Mouse (Mus musculus) liver, adult 2 months (tissue): ENCODE results near the gene C1qbp. TPM values are rescaled to one million over a fixed set of nuclear protein-coding genes. Genes with fewer than 3 reads are reported as not detected.

ENCODE experiments used
- DNase-seq: peaks from one replicate; pipeline ENCODE4 v3.0.0-alpha.2; 2011; ENCODE audit warnings: low read depth, low spot score; ENCODE audit errors: extremely low read depth
- H3K27ac ChIP-seq: fragments of 200-500 bp; replicated peaks from 2 replicates; pipeline ENCODE4 v1.5.1; 2012; ENCODE audit warnings: low read depth, mild to moderate bottlenecking, control low read depth, inconsistent platforms, low read length; ENCODE audit not compliant: insufficient read depth
- H3K27me3 ChIP-seq: fragments of 200-500 bp; 2 replicates; pipeline ENCODE4 v1.6.1; 2012; ENCODE audit warnings: mild to moderate bottlenecking, moderate library complexity, low read length, inconsistent platforms; ENCODE audit not compliant: control insufficient read depth, insufficient read depth
- H3K36me3 ChIP-seq: fragments of 200-500 bp; 2 replicates; pipeline ENCODE4 v1.6.1; 2012; ENCODE audit warnings: low read length, inconsistent platforms; ENCODE audit not compliant: control insufficient read depth, insufficient read depth
- H3K4me1 ChIP-seq: fragments of 200-500 bp; 2 replicates; pipeline ENCODE4 v1.6.1; 2011; ENCODE audit warnings: low read length; ENCODE audit not compliant: control insufficient read depth, insufficient read depth
- H3K4me3 ChIP-seq: fragments of 200-500 bp; 2 replicates; pipeline ENCODE4 v1.5.1; 2011; ENCODE audit warnings: low read depth, mild to moderate bottlenecking, control low read depth, low read length, moderate library complexity; ENCODE audit not compliant: insufficient read depth
- H3K79me2 ChIP-seq: fragments of 200-500 bp; 2 replicates; pipeline ENCODE4 v1.6.1; 2012; ENCODE audit warnings: inconsistent platforms, mild to moderate bottlenecking, low read length, moderate library complexity; ENCODE audit not compliant: control insufficient read depth, insufficient read depth
- H3K9ac ChIP-seq: fragments of 200-500 bp; 2 replicates; pipeline ENCODE4 v1.6.1; 2012; ENCODE audit warnings: low read depth, mild to moderate bottlenecking, control low read depth, inconsistent platforms, low read length
- CTCF ChIP-seq: fragments of 200-500 bp; IDR thresholded peaks from 2 replicates; pipeline ENCODE4 v1.5.1; 2011; ENCODE audit warnings: low read depth, low read length, control low read depth
- POLR2A ChIP-seq: fragments of 200-500 bp; IDR thresholded peaks from 2 replicates; pipeline ENCODE4 v1.6.1; 2011; ENCODE audit warnings: low read length, control low read depth; ENCODE audit not compliant: insufficient read depth; ENCODE audit errors: extremely low read depth
- WGBS: fragments of 180-500 bp; shearing (Covaris S2); methylation state at CpG from one replicate; pipeline ENCODE4 v1.1.7; 2018; 5-methylcytosine and 5-hydroxymethylcytosine counted together
- polyA plus RNA-seq: library from polyadenylated mRNA; depleted of rRNA; stranded (reverse); fragments of >200 nt; gene quantifications from 2 replicates; pipeline ENCODE4 v1.2.3, GENCODE M21; 2012
- total RNA-seq: library from RNA; depleted of rRNA; stranded (reverse); fragments of >200 nt; gene quantifications from 2 replicates; pipeline ENCODE4 v1.2.3, GENCODE M21; 2014

Gene C1qbp
- total and polyA plus RNA-seq, 2 experiments, result 39.0 to 152 TPM

- no peak for TF ChIP-seq POLR2A
- TF ChIP-seq CTCF, result no peak
- Histone ChIP-seq H3K4me3 (no peak overlapping the region), H3K27ac (no peak overlapping the region), H3K36me3 (peaks cover 25% of the 10 kb centered on the region), H3K27me3 (no peaks in the 10 kb centered on the region), H3K9ac (no peak overlapping the region), H3K4me1 (peaks cover 8% of the 10 kb centered on the region; the same call in 1 of the 2 replicates), H3K79me2 (peaks cover 6% of the 10 kb centered on the region; the same call in 1 of the 2 replicates)
- 91% methylated on average over 14 of the region's 14 CpGs for WGBS
- no peak for DNase-seq
Observed at GRCm38 (mm10) chr11:70980751-70981510, 1.9 kb downstream of the C1qbp start.

GRCm38 (mm10) chr11:70980232-70980631, 2.6 kb downstream of the C1qbp start:
- no peak overlapping the region for H3K9ac ChIP-seq
- no peak for TF ChIP-seq POLR2A
- no peak overlapping the region for H3K27ac ChIP-seq
- H3K4me1 ChIP-seq, result peaks cover 8% of the 10 kb centered on the region; the same call in 1 of the 2 replicates
- H3K4me3 ChIP-seq, result no peak overlapping the region
- WGBS, result 85% methylated on average over 6 of the region's 6 CpGs
- DNase-seq, result no peak
- peaks cover 6% of the 10 kb centered on the region; the same call in 1 of the 2 replicates for H3K79me2 ChIP-seq
- peaks cover 32% of the 10 kb centered on the region for H3K36me3 ChIP-seq
- H3K27me3 ChIP-seq, result no peaks in the 10 kb centered on the region

GRCm38 (mm10) chr11:70977293-70977692, 5.5 kb downstream of the C1qbp start:
- WGBS, result 92% methylated on average over 6 of the region's 6 CpGs
- Histone ChIP-seq H3K4me1 (peaks cover 11% of the 10 kb centered on the region), H3K36me3 (peaks cover 41% of the 10 kb centered on the region)

GRCm38 (mm10) chr11:70975193-70975592, 7.6 kb downstream of the C1qbp start:
- H3K4me1 ChIP-seq, result peaks cover 8% of the 10 kb centered on the region

More at GRCm38 (mm10) chr11:70977293-70977692, 5.5 kb downstream of the C1qbp start:
- Histone ChIP-seq H3K79me2 (0 out of 2 replicates have a peak, but pooled peaks cover 5% of the 10 kb centered on the region), H3K27ac (no peak overlapping the region), H3K27me3 (no peaks in the 10 kb centered on the region), H3K4me3 (no peak overlapping the region), H3K9ac (no peak overlapping the region)
- no peak for TF ChIP-seq CTCF
- TF ChIP-seq POLR2A, result no peak
- DNase-seq, result no peak

DNA sequence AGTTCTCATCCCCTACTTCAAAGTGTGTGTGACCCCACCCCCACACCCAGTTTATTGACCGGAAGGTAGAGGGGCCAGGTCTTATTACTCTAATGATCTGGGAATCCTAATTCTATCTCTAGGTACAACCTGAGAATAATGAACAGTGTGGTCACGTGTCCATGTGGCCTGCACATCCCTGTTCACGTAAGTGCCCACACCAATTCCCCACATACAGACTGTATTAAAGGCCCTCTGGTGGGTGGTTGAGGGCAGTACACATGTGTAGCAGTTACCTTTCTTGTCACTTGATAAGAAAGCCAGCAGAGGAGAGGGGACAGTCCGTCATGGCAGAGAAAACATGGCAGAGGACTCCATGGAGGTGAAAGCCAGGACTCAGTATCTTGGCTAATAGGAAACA, 8.9 kb downstream of the C1qbp start:
- Histone ChIP-seq H3K4me3 (no peak overlapping the region), H3K4me1 (peaks cover 11% of the 10 kb centered on the region), H3K79me2 (peaks cover 13% of the 10 kb centered on the region; the same call in 1 of the 2 replicates), H3K27me3 (no peaks in the 10 kb centered on the region), H3K27ac (no peak overlapping the region), H3K9ac (no peak overlapping the region), H3K36me3 (peaks cover 37% of the 10 kb centered on the region)
- no peak for DNase-seq
- no peak for TF ChIP-seq POLR2A
- TF ChIP-seq CTCF, result no peak
- 81% methylated on average over 4 of the region's 4 CpGs for WGBS

More at GRCm38 (mm10) chr11:70975193-70975592, 7.6 kb downstream of the C1qbp start:
- Histone ChIP-seq H3K79me2 (0 out of 2 replicates have a peak, but pooled peaks cover 6% of the 10 kb centered on the region), H3K4me3 (no peak overlapping the region), H3K27me3 (no peaks in the 10 kb centered on the region), H3K27ac (no peak overlapping the region), H3K9ac (no peak overlapping the region), H3K36me3 (peaks cover 40% of the 10 kb centered on the region)
- 75% methylated on average over 2 of the region's 2 CpGs for WGBS
- no peak for TF ChIP-seq POLR2A
- TF ChIP-seq CTCF, result no peak
- DNase-seq, result no peak

DNA sequence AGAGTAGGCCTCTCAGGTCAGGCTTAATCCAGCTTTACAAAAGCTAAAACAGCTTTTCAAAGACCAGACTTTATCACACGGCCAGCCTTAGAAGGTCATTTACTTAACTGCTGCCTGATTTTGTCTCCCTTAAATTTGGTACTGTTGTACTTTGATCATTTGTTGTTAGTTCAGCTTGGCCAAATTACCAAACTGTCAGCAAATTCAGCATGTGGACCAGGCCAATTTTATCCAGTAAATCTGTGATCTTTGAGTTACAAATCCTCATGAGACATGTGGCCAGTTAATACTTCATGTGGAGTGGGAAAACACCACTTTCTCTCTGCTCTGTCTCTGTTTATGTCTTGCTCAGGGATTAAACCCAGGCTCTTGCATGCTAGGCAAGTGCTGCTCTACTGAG, 10.2 kb downstream of the C1qbp start:
- no peak overlapping the region for H3K9ac ChIP-seq
- TF ChIP-seq CTCF, result no peak
- TF ChIP-seq POLR2A, result no peak
- H3K4me3 ChIP-seq, result no peak overlapping the region
- H3K27me3 ChIP-seq, result no peaks in the 10 kb centered on the region
- peak overlapping the region; percentile 79 for H3K27ac ChIP-seq
- 16% methylated on average over 1 of the region's 1 CpGs for WGBS
- peaks cover 13% of the 10 kb centered on the region; the same call in 1 of the 2 replicates for H3K79me2 ChIP-seq
- H3K36me3 ChIP-seq, result peaks cover 27% of the 10 kb centered on the region
- peak; percentile 96 for DNase-seq
- peaks cover 13% of the 10 kb centered on the region for H3K4me1 ChIP-seq
